Mouse (Mus musculus) fibroblast of lung, adult 2 months (primary cell): Measurements from ENCODE around the gene Gm11114.

Source experiments
- DNase-seq: peaks from one replicate; pipeline ENCODE4 v3.0.0-alpha.2; 2011; ENCODE audit warnings: low read depth

Gene Gm11114

DNA sequence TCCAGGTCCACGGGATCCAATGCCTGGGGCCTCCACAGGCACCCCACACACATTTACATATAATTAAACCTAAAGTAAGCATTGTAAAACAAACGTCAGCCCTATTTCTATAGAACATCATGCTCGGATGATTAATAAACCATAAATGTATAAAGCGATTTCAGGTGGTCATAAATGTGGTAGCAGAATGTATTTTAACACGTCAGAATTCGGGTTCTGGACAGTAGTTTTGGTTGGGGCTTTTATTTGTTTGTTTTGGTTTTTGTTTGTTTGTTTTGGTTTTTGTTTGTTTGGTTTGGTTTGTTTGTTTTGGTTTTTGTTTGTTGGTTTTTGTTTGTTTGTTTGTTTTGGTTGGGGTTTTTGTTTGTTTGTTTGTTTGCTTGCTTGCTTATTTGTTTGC, at the start of gene Gm11114:
Gm11114 (plus strand) TSS at position 301 of the 400 bp plus-strand sequence.
- no peak for DNase-seq

GRCm38 (mm10) chr9:85266847-85267246, 45.7 kb upstream of the Gm11114 start:
- DNase-seq, result no peak

- DNase-seq, result peak; percentile 30
These were observed 38.5 kb upstream of the Gm11114 start for GRCm38 (mm10) chr9:85274114-85274513.

GRCm38 (mm10) chr9:85302849-85303248, 9.7 kb upstream of the Gm11114 start:
- no peak for DNase-seq

DNA sequence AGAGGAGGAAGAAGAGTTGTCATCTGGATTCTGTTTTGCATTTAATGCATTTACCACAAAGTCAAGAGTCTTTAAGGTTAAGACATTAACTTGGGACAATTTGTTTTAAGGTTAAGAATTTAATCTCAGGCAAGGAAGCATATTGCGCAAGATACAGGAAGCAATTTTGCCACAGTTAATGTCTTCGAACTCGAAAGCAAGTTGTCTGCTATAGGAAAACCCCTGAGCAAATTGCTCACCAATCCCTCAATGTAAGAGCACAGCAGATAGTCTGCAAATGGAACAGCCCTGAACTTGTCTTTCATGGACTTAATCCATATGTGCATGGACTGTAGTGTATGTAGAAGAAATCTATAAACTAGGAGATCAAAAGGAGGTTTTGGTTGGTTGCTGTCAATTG, 9.2 kb upstream of the Gm11114 start:
- DNase-seq, result no peak

DNA sequence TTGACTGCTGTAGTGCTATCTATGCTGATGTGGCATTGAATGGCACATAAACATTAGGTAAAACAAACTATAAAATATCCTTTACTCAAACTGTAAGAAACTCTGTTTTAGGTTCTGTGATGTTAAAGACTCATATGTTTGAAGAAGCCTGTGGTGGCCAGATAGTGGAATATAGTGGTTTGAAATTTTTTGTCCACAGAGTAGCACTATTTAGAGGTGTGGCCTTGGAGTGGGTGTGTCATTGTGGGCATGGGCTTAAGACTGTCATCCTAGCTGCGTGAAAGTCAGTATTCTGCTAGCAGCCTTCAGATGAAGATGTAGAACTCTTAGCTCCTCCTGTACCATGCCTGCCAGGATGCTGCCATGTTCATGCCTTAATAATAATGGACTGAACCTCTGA, 3.5 kb downstream of the Gm11114 start:
- no peak for DNase-seq

- no peak for DNase-seq
These were observed 7.8 kb downstream of the Gm11114 start for GRCm38 (mm10) chr9:85320167-85320951.

DNA sequence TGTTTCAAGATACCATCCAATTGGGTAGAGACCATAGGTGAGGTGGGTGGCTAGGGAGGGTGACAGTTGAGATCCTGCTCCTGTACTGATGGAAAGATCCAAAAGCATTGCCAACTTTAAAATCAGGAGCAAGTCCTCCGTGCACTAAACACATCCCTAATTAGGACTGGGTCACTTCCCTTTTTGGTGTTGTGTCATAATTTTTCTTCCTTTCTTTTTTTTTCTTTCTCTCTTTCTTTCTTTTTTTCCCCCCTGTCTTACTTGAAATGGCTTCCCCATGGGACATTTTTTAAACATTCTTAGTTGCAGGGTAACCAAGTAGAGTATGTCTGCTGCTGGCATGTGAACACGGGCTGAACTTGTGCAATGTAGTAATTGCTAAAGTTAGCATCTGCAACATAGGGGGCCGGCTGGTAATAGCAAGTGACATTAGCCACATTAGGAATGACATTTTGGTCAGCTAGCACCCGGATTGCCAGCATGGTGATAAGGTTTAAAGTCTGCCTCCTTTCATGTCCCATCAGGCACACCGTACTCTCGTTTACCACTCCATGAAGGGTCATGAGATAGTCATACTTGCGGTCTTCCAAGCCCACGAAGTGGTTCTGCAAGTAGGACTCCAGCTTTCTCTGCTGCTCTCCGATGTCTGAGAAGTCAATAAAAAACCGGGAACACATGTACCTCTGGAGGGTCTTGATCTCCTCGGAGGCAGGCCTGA, 11.7 kb downstream of the Gm11114 start:
- no peak for DNase-seq

DNA sequence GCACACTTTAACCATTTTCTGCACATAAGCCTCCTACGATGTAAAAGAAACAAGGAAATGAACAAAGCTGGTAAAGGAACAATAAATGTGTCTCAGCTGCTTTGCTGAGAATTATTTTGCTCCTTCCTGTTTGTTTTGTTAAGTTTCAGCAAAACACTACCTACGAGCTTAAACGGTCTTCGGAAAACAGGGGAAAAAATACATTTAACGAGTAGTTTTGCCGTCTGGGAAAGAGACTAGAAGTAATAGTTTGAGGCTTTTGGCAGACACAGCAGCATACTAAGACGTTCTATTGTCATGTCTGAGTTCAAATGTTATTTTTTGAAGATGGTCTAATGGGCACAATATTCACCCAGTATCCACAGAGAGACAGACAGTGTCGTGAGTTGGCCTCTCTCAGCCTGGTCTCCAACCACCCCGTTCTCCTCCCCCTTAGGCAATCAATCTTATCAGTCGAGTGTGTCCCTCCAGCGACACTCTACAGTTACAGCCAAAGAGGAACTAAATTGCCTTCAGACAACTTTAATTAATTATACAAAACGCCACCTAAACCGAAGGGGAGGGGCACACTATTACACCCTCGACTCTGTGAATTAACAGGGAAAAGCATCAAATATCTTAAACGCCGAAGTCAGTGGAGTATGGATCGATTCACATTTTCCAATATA, 12.8 kb downstream of the Gm11114 start:
- no peak for DNase-seq

- DNase-seq, result no peak
These were observed 14.0 kb downstream of the Gm11114 start for GRCm38 (mm10) chr9:85326292-85327241.

GRCm38 (mm10) chr9:85327242-85328211, 15.0 kb downstream of the Gm11114 start, which contains the start of gene Tent5a:
Gene Tent5a, minus strand, starts transcription at chr9:85327348.
- peak; percentile 36 for DNase-seq

- DNase-seq, result peak; percentile 50
These were observed 15.7 kb downstream of the Gm11114 start for GRCm38 (mm10) chr9:85328259-85328658.

DNA sequence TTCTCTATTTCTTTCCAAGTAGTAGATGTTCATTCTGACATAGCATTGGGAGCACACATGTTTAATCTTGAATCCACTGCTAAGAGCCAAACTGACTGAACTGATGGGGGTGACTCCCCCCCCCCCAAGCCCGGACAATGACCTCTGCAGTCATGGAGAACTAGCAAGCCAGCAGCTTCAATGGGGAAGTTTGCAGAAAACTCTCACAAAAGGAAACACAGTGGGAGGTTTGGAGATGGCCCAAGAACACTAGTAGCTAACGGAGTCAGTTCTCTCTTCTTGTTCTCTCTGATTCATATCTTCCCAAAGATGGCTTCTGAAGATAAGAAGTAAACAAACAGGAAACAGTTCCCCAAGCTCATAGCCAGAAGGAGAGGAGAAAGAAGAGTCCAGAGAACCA, 18.9 kb downstream of the Gm11114 start:
- no peak for DNase-seq

DNA sequence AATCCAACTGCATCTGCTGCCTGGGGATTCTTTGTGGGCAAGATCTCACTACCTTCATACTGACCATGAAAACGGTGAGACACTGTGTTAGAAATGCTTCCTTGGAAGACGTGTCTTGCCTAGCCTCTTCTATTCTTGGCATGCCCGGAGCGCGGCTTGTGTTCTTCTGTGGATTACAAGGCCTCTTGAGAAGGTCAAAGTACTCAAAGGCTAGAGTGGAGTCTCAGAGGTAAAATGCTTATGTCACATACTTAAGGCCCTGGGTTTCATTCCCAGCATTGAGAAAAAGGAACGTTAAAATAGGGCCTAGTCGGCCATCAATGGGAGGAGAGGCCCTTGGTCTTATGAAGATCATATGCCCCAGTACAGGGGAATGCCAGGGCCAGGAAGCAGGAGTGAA, 23.5 kb downstream of the Gm11114 start:
- DNase-seq, result no peak

- no peak for DNase-seq
These were observed 27.7 kb downstream of the Gm11114 start for GRCm38 (mm10) chr9:85340303-85340702.

DNA sequence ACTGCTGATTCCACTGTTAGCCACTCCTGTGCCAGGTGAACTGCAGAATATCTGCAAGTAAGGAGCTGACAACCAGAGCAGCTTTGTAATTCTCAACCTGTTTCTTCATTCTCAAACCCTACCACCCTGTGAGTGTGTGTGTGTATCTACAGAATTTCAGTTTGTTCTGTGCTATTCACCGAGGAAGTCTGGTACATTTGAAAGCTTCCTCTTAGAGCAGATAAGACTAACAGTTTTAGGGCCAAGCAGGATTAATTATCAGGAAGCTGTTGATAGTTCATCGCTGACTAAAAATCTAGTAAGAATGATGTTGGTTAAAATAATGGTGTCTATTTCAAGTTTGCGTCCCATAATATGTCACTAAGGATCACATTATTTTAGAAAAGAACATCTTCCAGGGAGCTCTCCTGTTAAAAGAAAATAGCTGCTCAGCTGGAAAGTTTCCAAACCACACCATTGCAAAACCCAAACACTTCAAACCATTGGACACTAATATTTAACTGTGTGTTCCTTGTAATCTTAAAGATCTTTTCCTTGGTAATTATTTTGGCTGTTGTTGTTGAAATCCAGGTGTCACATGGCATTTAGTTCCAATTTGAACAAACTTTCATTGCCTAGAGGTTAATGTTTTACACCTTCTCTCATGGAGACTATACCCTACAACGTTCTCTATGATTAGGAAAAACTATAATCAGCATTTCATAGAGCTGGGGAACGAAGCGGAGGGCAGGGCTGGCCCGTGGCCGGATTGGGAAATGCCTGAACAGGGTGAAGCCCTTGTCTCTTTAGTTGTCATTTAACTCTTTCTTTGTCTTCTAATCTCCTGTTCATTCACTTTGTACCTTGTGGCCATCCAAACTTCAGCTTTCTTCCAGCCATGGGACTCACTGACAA, 30.6 kb downstream of the Gm11114 start:
- no peak for DNase-seq

DNA sequence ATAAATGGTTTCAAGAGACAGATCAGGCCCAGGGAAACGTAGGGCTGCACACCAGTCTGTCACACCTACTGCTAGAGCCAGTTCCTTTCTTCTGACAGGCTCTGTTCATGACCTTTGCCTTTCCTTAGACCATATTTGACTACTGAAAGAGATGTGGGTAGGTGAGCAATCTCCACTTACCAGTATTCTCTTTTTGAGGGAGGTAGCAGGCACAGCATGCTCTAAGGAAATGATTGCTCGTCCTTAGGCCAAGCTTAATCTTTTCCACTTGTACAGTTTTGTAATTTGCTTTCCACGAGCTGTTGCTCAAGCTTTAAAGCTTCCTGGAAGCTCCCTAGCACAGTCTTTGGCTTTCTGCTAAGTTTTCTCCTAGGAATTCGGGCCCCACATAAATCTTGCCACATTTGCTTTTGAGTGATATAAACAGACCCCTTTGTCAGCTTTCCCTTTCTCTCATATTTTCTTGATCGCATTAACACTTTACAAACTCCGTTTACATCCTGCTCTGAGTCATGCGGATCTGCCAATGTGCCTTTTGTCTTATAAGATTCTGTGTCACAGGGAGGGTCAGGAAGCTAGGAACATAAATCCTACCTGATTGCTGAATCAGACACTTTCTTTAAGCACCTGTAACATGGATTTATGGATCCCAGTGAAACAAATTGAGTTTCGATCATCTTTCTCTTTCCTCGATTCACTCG, 35.4 kb downstream of the Gm11114 start:
- DNase-seq, result no peak

GRCm38 (mm10) chr9:85355559-85355958, 43.0 kb downstream of the Gm11114 start:
- no peak for DNase-seq
